Mouse (Mus musculus): Measurements from ENCODE around the gene Cdh13. TPM values are rescaled to one million over a fixed set of nuclear protein-coding genes. Genes with fewer than 3 reads are reported as not detected.

Gene Cdh13
- polyA plus RNA-seq, 1 experiment from 2014 or later = 49.5 TPM

GRCm38 (mm10) chr8:119018675-119019074 lies 735.1 kb downstream of the Cdh13 start:
- no peak overlapping the region for H3K4me2 ChIP-seq
- H3K36me3 ChIP-seq (ENCODE audit: poor library complexity, severe bottlenecking) = no peaks in the 10 kb centered on the region
- H3K4me1 ChIP-seq = no peaks in the 10 kb centered on the region; the same call in 1 of the 2 replicates
- H3K9me3 ChIP-seq (replicated peaks) = no peaks in the 10 kb centered on the region
- no peak overlapping the region for H3K27ac ChIP-seq
- no peak overlapping the region for H3K9ac ChIP-seq
- no peaks in the 10 kb centered on the region for H3K27me3 ChIP-seq
- ATAC-seq = no peak
- no peak overlapping the region for H3K4me3 ChIP-seq
- 89% methylated on average over 6 of the region's 6 CpGs for WGBS

- no peaks in the 10 kb centered on the region for H3K36me3 ChIP-seq (ENCODE audit: poor library complexity, severe bottlenecking)
- no peak overlapping the region for H3K9ac ChIP-seq
- no peaks in the 10 kb centered on the region for H3K9me3 ChIP-seq (replicated peaks)
- ATAC-seq = 0 out of 2 replicates have a peak, but pooled peaks have one; percentile 27
- no peaks in the 10 kb centered on the region for H3K27me3 ChIP-seq
- no peak overlapping the region for H3K4me3 ChIP-seq
- no peak overlapping the region for H3K4me2 ChIP-seq
- H3K4me1 ChIP-seq = no peaks in the 10 kb centered on the region; the same call in 1 of the 2 replicates
- WGBS = 61% methylated on average over 11 of the region's 11 CpGs
- no peak overlapping the region for H3K27ac ChIP-seq
Measured at GRCm38 (mm10) chr8:119020781-119021180, 737.2 kb downstream of the Cdh13 start.

GRCm38 (mm10) chr8:119021478-119021877 lies 737.9 kb downstream of the Cdh13 start:
- no peak overlapping the region for H3K9ac ChIP-seq
- H3K36me3 ChIP-seq (ENCODE audit: poor library complexity, severe bottlenecking) = no peaks in the 10 kb centered on the region
- H3K4me3 ChIP-seq = no peak overlapping the region
- H3K4me1 ChIP-seq = no peaks in the 10 kb centered on the region; the same call in 1 of the 2 replicates
- no peaks in the 10 kb centered on the region for H3K9me3 ChIP-seq (replicated peaks)
- no peak overlapping the region for H3K4me2 ChIP-seq
- no peak for ATAC-seq
- no peaks in the 10 kb centered on the region for H3K27me3 ChIP-seq
- 92% methylated on average over 11 of the region's 11 CpGs for WGBS
- no peak overlapping the region for H3K27ac ChIP-seq

- Histone ChIP-seq H3K27ac (no peak overlapping the region), H3K9me3 (replicated peaks) (no peaks in the 10 kb centered on the region), H3K36me3 (ENCODE audit: poor library complexity, severe bottlenecking) (no peaks in the 10 kb centered on the region), H3K4me3 (no peak overlapping the region), H3K4me2 (no peak overlapping the region), H3K27me3 (no peaks in the 10 kb centered on the region), H3K9ac (no peak overlapping the region), H3K4me1 (no peaks in the 10 kb centered on the region; the same call in 1 of the 2 replicates)
- 70% methylated on average over 9 of the region's 9 CpGs for WGBS
- ATAC-seq = 0 out of 2 replicates have a peak, but pooled peaks have one; percentile 36
Measured at GRCm38 (mm10) chr8:119022301-119022870, 738.9 kb downstream of the Cdh13 start.

- no peak overlapping the region for H3K27ac ChIP-seq
- H3K4me3 ChIP-seq = no peak overlapping the region
- H3K9ac ChIP-seq = no peak overlapping the region
- WGBS = 90% methylated on average over 11 of the region's 11 CpGs
- H3K36me3 ChIP-seq (ENCODE audit: poor library complexity, severe bottlenecking) = no peaks in the 10 kb centered on the region
- H3K4me2 ChIP-seq = no peak overlapping the region
- peaks cover 7% of the 10 kb centered on the region; the same call in 1 of the 2 replicates for H3K9me3 ChIP-seq (replicated peaks)
- no peaks in the 10 kb centered on the region for H3K4me1 ChIP-seq
- ATAC-seq = no peak
- no peaks in the 10 kb centered on the region for H3K27me3 ChIP-seq
Measured at GRCm38 (mm10) chr8:119033398-119033797, 749.9 kb downstream of the Cdh13 start.

GRCm38 (mm10) chr8:119034037-119034436 lies 750.5 kb downstream of the Cdh13 start:
- 92% methylated on average over 3 of the region's 3 CpGs for WGBS
- Histone ChIP-seq H3K4me2 (no peak overlapping the region), H3K4me1 (no peaks in the 10 kb centered on the region), H3K36me3 (ENCODE audit: poor library complexity, severe bottlenecking) (no peaks in the 10 kb centered on the region), H3K9ac (no peak overlapping the region), H3K9me3 (replicated peaks) (peaks cover 7% of the 10 kb centered on the region; the same call in 1 of the 2 replicates), H3K4me3 (no peak overlapping the region), H3K27me3 (no peaks in the 10 kb centered on the region), H3K27ac (no peak overlapping the region)
- no peak for ATAC-seq

GRCm38 (mm10) chr8:119035126-119035525 lies 751.6 kb downstream of the Cdh13 start:
- Histone ChIP-seq H3K4me2 (no peak overlapping the region), H3K4me3 (no peak overlapping the region), H3K4me1 (no peaks in the 10 kb centered on the region), H3K36me3 (ENCODE audit: poor library complexity, severe bottlenecking) (no peaks in the 10 kb centered on the region), H3K9ac (no peak overlapping the region), H3K9me3 (replicated peaks) (0 out of 2 replicates have a peak, but pooled peaks cover 7% of the 10 kb centered on the region), H3K27ac (no peak overlapping the region), H3K27me3 (no peaks in the 10 kb centered on the region)
- 76% methylated on average over 7 of the region's 7 CpGs for WGBS
- no peak for ATAC-seq

- H3K4me1 ChIP-seq = no peaks in the 10 kb centered on the region
- H3K4me2 ChIP-seq = no peak overlapping the region
- H3K9me3 ChIP-seq (replicated peaks) = 0 out of 2 replicates have a peak, but pooled peaks cover 7% of the 10 kb centered on the region
- no peaks in the 10 kb centered on the region for H3K36me3 ChIP-seq (ENCODE audit: poor library complexity, severe bottlenecking)
- H3K4me3 ChIP-seq = no peak overlapping the region
- no peak overlapping the region for H3K27ac ChIP-seq
- no peak overlapping the region for H3K9ac ChIP-seq
- ATAC-seq = no peak
- WGBS = 81% methylated on average over 11 of the region's 11 CpGs
- no peaks in the 10 kb centered on the region for H3K27me3 ChIP-seq
Measured at GRCm38 (mm10) chr8:119037571-119037970, 754.0 kb downstream of the Cdh13 start.

GRCm38 (mm10) chr8:119039358-119039757 lies 755.8 kb downstream of the Cdh13 start:
- no peak overlapping the region for H3K4me3 ChIP-seq
- no peak for ATAC-seq
- H3K9me3 ChIP-seq (replicated peaks) = 0 out of 2 replicates have a peak, but pooled peaks cover 6% of the 10 kb centered on the region
- no peaks in the 10 kb centered on the region for H3K36me3 ChIP-seq (ENCODE audit: poor library complexity, severe bottlenecking)
- no peak overlapping the region for H3K4me2 ChIP-seq
- no peaks in the 10 kb centered on the region for H3K4me1 ChIP-seq
- H3K27me3 ChIP-seq = no peaks in the 10 kb centered on the region
- H3K9ac ChIP-seq = no peak overlapping the region
- WGBS = 87% methylated on average over 2 of the region's 2 CpGs
- no peak overlapping the region for H3K27ac ChIP-seq

GRCm38 (mm10) chr8:119057876-119058275 lies 774.3 kb downstream of the Cdh13 start:
- no peak for ATAC-seq
- WGBS = 78% methylated on average over 5 of the region's 5 CpGs
- Histone ChIP-seq H3K4me3 (no peak overlapping the region), H3K9ac (no peak overlapping the region), H3K27ac (no peak overlapping the region), H3K27me3 (no peaks in the 10 kb centered on the region), H3K4me2 (no peak overlapping the region), H3K36me3 (ENCODE audit: poor library complexity, severe bottlenecking) (no peaks in the 10 kb centered on the region), H3K9me3 (replicated peaks) (no peaks in the 10 kb centered on the region), H3K4me1 (peaks cover 9% of the 10 kb centered on the region; the same call in 1 of the 2 replicates)

- 73% methylated on average over 12 of the region's 12 CpGs for WGBS
- ATAC-seq = no peak
- H3K9ac ChIP-seq = no peak overlapping the region
- H3K27me3 ChIP-seq = no peaks in the 10 kb centered on the region
- peaks cover 9% of the 10 kb centered on the region; the same call in 1 of the 2 replicates for H3K4me1 ChIP-seq
- no peak overlapping the region for H3K4me3 ChIP-seq
- no peak overlapping the region for H3K27ac ChIP-seq
- no peak overlapping the region for H3K4me2 ChIP-seq
- no peaks in the 10 kb centered on the region for H3K9me3 ChIP-seq (replicated peaks)
- H3K36me3 ChIP-seq (ENCODE audit: poor library complexity, severe bottlenecking) = no peaks in the 10 kb centered on the region
Measured at GRCm38 (mm10) chr8:119061671-119062070, 778.1 kb downstream of the Cdh13 start.

GRCm38 (mm10) chr8:119064523-119064922 lies 781.0 kb downstream of the Cdh13 start:
- Histone ChIP-seq H3K27ac (no peak overlapping the region), H3K27me3 (no peaks in the 10 kb centered on the region), H3K36me3 (ENCODE audit: poor library complexity, severe bottlenecking) (no peaks in the 10 kb centered on the region), H3K4me1 (peaks cover 9% of the 10 kb centered on the region; the same call in 1 of the 2 replicates), H3K4me2 (no peak overlapping the region), H3K4me3 (no peak overlapping the region), H3K9ac (no peak overlapping the region), H3K9me3 (replicated peaks) (no peaks in the 10 kb centered on the region)
- 21% methylated on average over 11 of the region's 11 CpGs for WGBS
- ATAC-seq = peak; percentile 30; the same call in 1 of the 2 replicates

- 0 out of 2 replicates have a peak, but pooled peaks cover 6% of the 10 kb centered on the region for H3K4me1 ChIP-seq
- 73% methylated on average over 6 of the region's 6 CpGs for WGBS
- H3K9me3 ChIP-seq (replicated peaks) = no peaks in the 10 kb centered on the region
- no peak for ATAC-seq
- no peak overlapping the region for H3K9ac ChIP-seq
- no peak overlapping the region for H3K4me3 ChIP-seq
- H3K36me3 ChIP-seq (ENCODE audit: poor library complexity, severe bottlenecking) = no peaks in the 10 kb centered on the region
- no peak overlapping the region for H3K27ac ChIP-seq
- H3K27me3 ChIP-seq = no peaks in the 10 kb centered on the region
- H3K4me2 ChIP-seq = no peak overlapping the region
Measured at GRCm38 (mm10) chr8:119072291-119072690, 788.8 kb downstream of the Cdh13 start.
